Mouse (Mus musculus): ENCODE data around the gene Fbxl13.

Gene Fbxl13

GRCm38 (mm10) chr5:21513363-21513762 is 132.1 kb downstream of the Fbxl13 start:
- DNase-seq = no peak

GRCm38 (mm10) chr5:21509801-21510200 is 135.6 kb downstream of the Fbxl13 start:
- DNase-seq = no peak

- DNase-seq = no peak
Observed at GRCm38 (mm10) chr5:21506887-21507286, 138.5 kb downstream of the Fbxl13 start.

GRCm38 (mm10) chr5:21505159-21505558 is 140.3 kb downstream of the Fbxl13 start:
- DNase-seq = no peak

GRCm38 (mm10) chr5:21502936-21503610 is 142.4 kb downstream of the Fbxl13 start:
- no peak for DNase-seq

- no peak for DNase-seq
Observed at GRCm38 (mm10) chr5:21500941-21501340, 144.5 kb downstream of the Fbxl13 start.

GRCm38 (mm10) chr5:21500133-21500532 is 145.3 kb downstream of the Fbxl13 start:
- no peak for DNase-seq

GRCm38 (mm10) chr5:21498925-21499324 is 146.5 kb downstream of the Fbxl13 start:
- no peak for DNase-seq

- no peak for DNase-seq
Observed at GRCm38 (mm10) chr5:21498490-21498889, 146.9 kb downstream of the Fbxl13 start.

- DNase-seq = no peak
Observed at GRCm38 (mm10) chr5:21496881-21497280, 148.6 kb downstream of the Fbxl13 start.

- no peak for DNase-seq
Observed at GRCm38 (mm10) chr5:21496321-21496720, 149.1 kb downstream of the Fbxl13 start.

GRCm38 (mm10) chr5:21494781-21495180 is 150.7 kb downstream of the Fbxl13 start:
- no peak for DNase-seq

- no peak for DNase-seq
Observed at GRCm38 (mm10) chr5:21493294-21493999, 152.0 kb downstream of the Fbxl13 start.

GRCm38 (mm10) chr5:21492213-21492612 is 153.2 kb downstream of the Fbxl13 start:
- DNase-seq = no peak

- no peak for DNase-seq
Observed at GRCm38 (mm10) chr5:21491469-21491868, 154.0 kb downstream of the Fbxl13 start.

GRCm38 (mm10) chr5:21489135-21489534 is 156.3 kb downstream of the Fbxl13 start:
- no peak for DNase-seq

- DNase-seq = no peak
Observed at GRCm38 (mm10) chr5:21488506-21488905, 156.9 kb downstream of the Fbxl13 start.

GRCm38 (mm10) chr5:21487716-21488115 is 157.7 kb downstream of the Fbxl13 start:
- DNase-seq = no peak

- no peak for DNase-seq
Observed at GRCm38 (mm10) chr5:21487306-21487705, 158.1 kb downstream of the Fbxl13 start.

GRCm38 (mm10) chr5:21486798-21487197 is 158.6 kb downstream of the Fbxl13 start:
- DNase-seq = no peak

- no peak for DNase-seq
Observed at GRCm38 (mm10) chr5:21485197-21485829, 160.1 kb downstream of the Fbxl13 start.

GRCm38 (mm10) chr5:21483275-21483674 is 162.2 kb downstream of the Fbxl13 start:
- DNase-seq = no peak

- no peak for DNase-seq
Observed at GRCm38 (mm10) chr5:21482446-21483222, 162.8 kb downstream of the Fbxl13 start.

All from lung, postnatal 36 days (tissue).